Mouse (Mus musculus) megakaryocyte, embryonic 14.5 days (primary cell): ENCODE results near the gene Ttc24. TPM values are rescaled to one million over a fixed set of nuclear protein-coding genes. Genes with fewer than 3 reads are reported as not detected.
A peak's percentile ranks its signal among the peaks of the same experiment; 100 is the strongest.

Experiments
- H3K27me3 ChIP-seq: replicated peaks from 2 replicates; pipeline ENCODE3; 2012; ENCODE audit warnings: inconsistent platforms
- H3K36me3 ChIP-seq: replicated peaks from 2 replicates; pipeline ENCODE3; 2012; ENCODE audit warnings: low read length, inconsistent platforms, mixed read lengths
- H3K4me1 ChIP-seq: 2 replicates; pipeline ENCODE4 v1.6.1; 2012; ENCODE audit warnings: inconsistent platforms
- H3K4me3 ChIP-seq: replicated peaks from 2 replicates; pipeline ENCODE3; 2012; ENCODE audit warnings: moderate library complexity, mild to moderate bottlenecking, inconsistent platforms
- H3K9me3 ChIP-seq: 2 replicates; pipeline ENCODE4 v1.6.1; 2012; ENCODE audit warnings: inconsistent platforms
- FLI1 ChIP-seq: IDR thresholded peaks from 2 replicates; pipeline ENCODE4 v1.6.1; 2012; ENCODE audit warnings: low read length, inconsistent platforms, mixed read lengths
- GATA1 ChIP-seq: IDR thresholded peaks from 3 replicates; pipeline ENCODE4 v1.6.1; 2012; ENCODE audit warnings: mixed read lengths, low read length, inconsistent platforms, borderline replicate concordance
- polyA plus RNA-seq: library from polyadenylated mRNA; stranded (reverse); fragments of >175 nt; gene quantifications from 2 replicates; pipeline ENCODE4 v1.2.3, GENCODE M21; 2012; ENCODE audit warnings: low replicate concordance; ENCODE audit not compliant: insufficient read depth

Ttc24 gene
- polyA plus RNA-seq, 1 experiment, result not detected

- TF ChIP-seq GATA1 (no peak), FLI1 (no peak)
- Histone ChIP-seq H3K36me3 (peaks cover 83% of the 10 kb centered on the region), H3K27me3 (no peaks in the 10 kb centered on the region), H3K9me3 (no peaks in the 10 kb centered on the region), H3K4me1 (peaks cover 46% of the 10 kb centered on the region), H3K4me3 (no peak overlapping the region)
These were observed 23.6 kb upstream of the Ttc24 start for GRCm38 (mm10) chr3:88101736-88102135.

GRCm38 (mm10) chr3:88100251-88100650 is 22.1 kb upstream of the Ttc24 start:
- Histone ChIP-seq H3K4me1 (peaks cover 45% of the 10 kb centered on the region), H3K36me3 (peaks cover 74% of the 10 kb centered on the region), H3K4me3 (no peak overlapping the region), H3K27me3 (no peaks in the 10 kb centered on the region), H3K9me3 (no peaks in the 10 kb centered on the region)
- no peak for TF ChIP-seq GATA1
- TF ChIP-seq FLI1, result no peak

GRCm38 (mm10) chr3:88097666-88098065 is 19.6 kb upstream of the Ttc24 start:
- peaks cover 49% of the 10 kb centered on the region for H3K4me1 ChIP-seq
- H3K4me3 ChIP-seq, result peak overlapping the region; percentile 17
- H3K27me3 ChIP-seq, result no peaks in the 10 kb centered on the region
- peaks cover 75% of the 10 kb centered on the region for H3K36me3 ChIP-seq
- no peak for TF ChIP-seq FLI1
- no peak for TF ChIP-seq GATA1
- no peaks in the 10 kb centered on the region for H3K9me3 ChIP-seq

GRCm38 (mm10) chr3:88094126-88094525 is 16.0 kb upstream of the Ttc24 start:
- TF ChIP-seq GATA1, result no peak
- no peak for TF ChIP-seq FLI1
- H3K4me3 ChIP-seq, result no peak overlapping the region
- H3K4me1 ChIP-seq, result peaks cover 26% of the 10 kb centered on the region
- no peaks in the 10 kb centered on the region for H3K9me3 ChIP-seq
- H3K27me3 ChIP-seq, result no peaks in the 10 kb centered on the region
- peaks cover 79% of the 10 kb centered on the region for H3K36me3 ChIP-seq

GRCm38 (mm10) chr3:88090616-88091015 is 12.5 kb upstream of the Ttc24 start:
- Histone ChIP-seq H3K4me1 (peaks cover 10% of the 10 kb centered on the region), H3K9me3 (no peaks in the 10 kb centered on the region), H3K27me3 (no peaks in the 10 kb centered on the region), H3K4me3 (no peak overlapping the region), H3K36me3 (peaks cover 79% of the 10 kb centered on the region)
- no peak for TF ChIP-seq GATA1

- peaks cover 77% of the 10 kb centered on the region for H3K36me3 ChIP-seq
- TF ChIP-seq FLI1, result no peak
- TF ChIP-seq GATA1, result no peak
- H3K9me3 ChIP-seq, result no peaks in the 10 kb centered on the region
- no peaks in the 10 kb centered on the region for H3K27me3 ChIP-seq
- H3K4me3 ChIP-seq, result no peak overlapping the region
- H3K4me1 ChIP-seq, result peaks cover 10% of the 10 kb centered on the region
These were observed 12.0 kb upstream of the Ttc24 start for GRCm38 (mm10) chr3:88090106-88090505.

- H3K4me1 ChIP-seq, result peaks cover 10% of the 10 kb centered on the region
- H3K9me3 ChIP-seq, result no peaks in the 10 kb centered on the region
- TF ChIP-seq FLI1 (no peak), GATA1 (no peak)
- no peak overlapping the region for H3K4me3 ChIP-seq
- H3K36me3 ChIP-seq, result peaks cover 63% of the 10 kb centered on the region
- H3K27me3 ChIP-seq, result no peaks in the 10 kb centered on the region
These were observed 9.6 kb upstream of the Ttc24 start for GRCm38 (mm10) chr3:88087688-88088087.

- H3K36me3 ChIP-seq, result peaks cover 41% of the 10 kb centered on the region
- no peaks in the 10 kb centered on the region for H3K9me3 ChIP-seq
- H3K27me3 ChIP-seq, result no peaks in the 10 kb centered on the region
- TF ChIP-seq GATA1 (no peak), FLI1 (no peak)
- H3K4me1 ChIP-seq, result peaks cover 25% of the 10 kb centered on the region
- no peak overlapping the region for H3K4me3 ChIP-seq
These were observed 7.4 kb upstream of the Ttc24 start for GRCm38 (mm10) chr3:88085459-88085858.

- no peak for TF ChIP-seq GATA1
- TF ChIP-seq FLI1, result no peak
- H3K36me3 ChIP-seq, result peaks cover 26% of the 10 kb centered on the region
- H3K4me3 ChIP-seq, result no peak overlapping the region
These were observed 5.9 kb upstream of the Ttc24 start for GRCm38 (mm10) chr3:88084001-88084400.

GRCm38 (mm10) chr3:88082663-88083062 is 4.6 kb upstream of the Ttc24 start:
- peaks cover 9% of the 10 kb centered on the region for H3K27me3 ChIP-seq
- H3K4me1 ChIP-seq, result peaks cover 25% of the 10 kb centered on the region
- peak overlapping the region; percentile 93 for H3K4me3 ChIP-seq
- TF ChIP-seq FLI1 (no peak), GATA1 (no peak)
- peaks cover 19% of the 10 kb centered on the region for H3K36me3 ChIP-seq
- no peaks in the 10 kb centered on the region for H3K9me3 ChIP-seq

More at GRCm38 (mm10) chr3:88084001-88084400, 5.9 kb upstream of the Ttc24 start:
- Histone ChIP-seq H3K9me3 (no peaks in the 10 kb centered on the region), H3K27me3 (peaks cover 4% of the 10 kb centered on the region), H3K4me1 (peaks cover 25% of the 10 kb centered on the region)

- Histone ChIP-seq H3K9me3 (no peaks in the 10 kb centered on the region), H3K27me3 (peaks cover 14% of the 10 kb centered on the region), H3K4me3 (peak overlapping the region; percentile 93), H3K4me1 (peaks cover 28% of the 10 kb centered on the region), H3K36me3 (peaks cover 19% of the 10 kb centered on the region)
- TF ChIP-seq FLI1 (no peak), GATA1 (no peak)
These were observed 4.1 kb upstream of the Ttc24 start for GRCm38 (mm10) chr3:88082224-88082618.
